Mouse (Mus musculus) kidney, adult 11 months (tissue): ENCODE results near the gene Tmem80.
A peak's percentile ranks its signal among the peaks of the same experiment; 100 is the strongest.

Experiments
- DNase-seq: peaks from one replicate; pipeline ENCODE4 v3.0.0; 2022

Tmem80 gene

GRCm38 (mm10) chr7:141326546-141327446 lies 743 bp upstream of the Tmem80 start:
- peak; percentile 41 for DNase-seq

GRCm38 (mm10) chr7:141328373-141328990 lies 943 bp downstream of the Tmem80 start:
- DNase-seq: no peak

GRCm38 (mm10) chr7:141330706-141331105 lies 3.2 kb downstream of the Tmem80 start:
- no peak for DNase-seq

DNA sequence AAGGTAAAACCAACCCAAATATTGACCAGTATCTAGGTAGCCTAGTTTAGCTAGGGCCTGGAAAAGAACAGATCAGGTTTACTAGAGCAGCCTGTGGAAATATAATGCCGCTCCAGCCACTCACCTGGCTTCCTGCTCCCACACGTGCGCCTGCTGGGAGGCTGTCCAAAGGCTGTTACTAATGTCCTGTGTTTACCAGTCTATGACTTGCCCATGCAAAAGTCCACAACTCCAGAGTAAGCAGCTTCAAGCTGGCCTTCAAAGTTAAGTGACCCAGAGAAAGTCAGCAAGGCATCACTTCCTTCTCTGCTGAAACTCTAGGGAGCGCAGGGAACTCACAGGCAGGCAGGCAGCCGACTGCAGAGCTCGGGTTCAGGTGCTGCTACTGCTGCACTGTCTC lies 4.5 kb downstream of the Tmem80 start:
- peak; percentile 94 for DNase-seq

GRCm38 (mm10) chr7:141335044-141335579 lies 7.6 kb downstream of the Tmem80 start:
- DNase-seq: no peak

- DNase-seq: no peak
These were observed 8.1 kb downstream of the Tmem80 start for GRCm38 (mm10) chr7:141335682-141336081.

- no peak for DNase-seq
These were observed 8.8 kb downstream of the Tmem80 start for GRCm38 (mm10) chr7:141336296-141336695.

DNA sequence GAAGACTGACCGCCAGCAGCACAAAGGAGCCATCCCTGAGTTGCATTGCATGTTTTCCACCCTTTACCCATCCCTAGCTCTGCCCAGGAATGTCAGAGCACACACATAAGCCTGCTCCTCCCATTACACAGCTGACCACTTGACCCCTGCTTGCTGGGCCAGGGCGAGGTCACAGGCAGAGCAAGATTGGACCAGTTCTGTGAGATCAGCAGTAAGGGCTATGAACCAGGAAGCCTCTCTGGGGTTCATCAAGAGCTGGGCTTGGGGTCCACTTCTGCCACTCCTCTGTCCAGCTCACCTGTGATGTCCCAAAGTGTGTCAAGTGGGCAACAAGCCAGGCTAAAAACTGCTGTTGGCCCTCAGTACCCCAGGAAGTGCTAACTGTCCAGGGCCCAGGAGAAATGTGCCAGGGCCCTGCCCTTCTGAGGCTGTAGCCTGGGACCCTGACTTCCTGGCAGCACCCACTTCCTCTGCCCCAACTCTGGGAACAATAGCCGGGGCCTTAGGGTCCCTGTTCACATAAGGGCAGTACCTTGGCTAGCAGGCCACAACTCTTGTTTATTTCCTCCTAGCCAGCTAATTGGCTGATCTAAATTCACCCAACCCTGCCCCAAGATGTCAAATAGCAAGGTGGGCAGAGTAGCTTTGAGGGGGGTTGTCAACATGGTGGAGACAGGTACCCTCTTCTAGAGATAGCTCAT lies 10.3 kb downstream of the Tmem80 start:
- peak; percentile 69 for DNase-seq

- peak; percentile 91 for DNase-seq
These were observed 11.1 kb downstream of the Tmem80 start, which contains the start of gene Eps8l2 for GRCm38 (mm10) chr7:141338576-141339131. Eps8l2 (plus strand) TSS chr7:141338880.

- DNase-seq: peak; percentile 42
These were observed 11.8 kb downstream of the Tmem80 start for GRCm38 (mm10) chr7:141339215-141339920.

GRCm38 (mm10) chr7:141340023-141340422 lies 12.5 kb downstream of the Tmem80 start:
- DNase-seq: peak; percentile 82

GRCm38 (mm10) chr7:141340476-141340875 lies 12.9 kb downstream of the Tmem80 start:
- peak; percentile 95 for DNase-seq

DNA sequence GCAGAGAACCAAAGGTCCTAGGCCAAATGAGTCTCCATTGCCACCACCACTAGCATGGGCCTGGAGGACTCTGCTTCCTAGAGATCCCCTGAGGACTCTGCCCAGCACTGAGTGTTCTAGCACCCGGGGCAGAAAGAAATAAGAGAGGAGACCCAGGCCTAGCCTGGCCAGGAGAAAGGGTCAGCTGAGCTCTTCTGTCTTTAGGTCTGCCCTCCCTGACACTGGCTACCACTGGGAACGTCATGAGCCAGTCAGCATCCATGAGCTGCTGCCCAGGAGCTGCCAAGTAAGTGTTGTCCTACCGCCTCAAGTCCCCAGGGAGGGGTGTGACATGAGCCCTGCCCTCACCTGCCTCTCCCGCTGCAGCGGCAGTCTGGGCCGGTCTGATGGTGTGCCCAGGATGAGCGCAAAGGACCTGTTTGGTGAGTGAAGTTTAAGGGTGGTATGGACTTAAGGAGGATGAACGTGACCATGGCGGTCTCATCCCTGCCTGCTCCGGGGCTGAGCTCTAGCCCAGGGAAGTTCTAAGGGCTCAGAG lies 14.2 kb downstream of the Tmem80 start:
- no peak for DNase-seq

DNA sequence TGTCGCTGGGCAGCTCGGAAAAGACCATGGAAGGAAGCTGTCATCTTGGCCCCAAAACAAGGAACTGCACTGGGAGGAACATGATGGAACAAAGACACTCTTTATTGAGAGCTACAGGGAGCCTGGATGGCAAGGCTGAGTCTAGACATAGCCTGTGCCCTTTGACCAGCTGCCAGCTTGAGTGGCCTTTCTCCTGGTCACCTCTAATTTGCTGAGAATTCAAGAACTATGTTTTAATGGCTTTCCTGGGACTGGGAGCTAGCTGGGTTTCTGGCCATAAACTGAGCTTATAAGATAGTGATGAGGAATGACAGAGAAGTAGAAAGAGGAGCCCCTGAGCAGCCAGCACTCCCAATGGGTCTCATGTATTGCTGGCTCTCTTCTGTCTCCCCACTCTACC lies 15.7 kb downstream of the Tmem80 start:
- peak; percentile 40 for DNase-seq

DNA sequence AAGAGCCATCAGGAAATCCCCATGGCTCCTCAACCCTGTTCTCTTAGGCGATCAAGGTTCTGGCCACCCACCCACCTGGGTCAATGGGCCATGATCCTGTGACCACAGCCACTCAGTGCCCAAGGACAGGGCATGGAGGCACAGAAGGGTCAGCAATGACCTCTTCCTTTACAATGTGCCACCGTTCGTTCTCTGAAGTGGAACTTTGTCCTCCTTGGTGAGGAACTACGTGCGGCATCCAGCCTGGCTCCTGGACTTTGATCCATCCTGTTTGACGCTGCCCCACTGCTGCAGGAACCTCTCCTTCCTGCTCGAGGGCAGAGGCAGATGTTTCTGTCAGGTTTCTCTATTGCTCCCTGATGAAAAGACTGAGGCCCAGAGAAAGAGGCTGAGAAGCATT lies 16.2 kb downstream of the Tmem80 start:
- peak; percentile 73 for DNase-seq

DNA sequence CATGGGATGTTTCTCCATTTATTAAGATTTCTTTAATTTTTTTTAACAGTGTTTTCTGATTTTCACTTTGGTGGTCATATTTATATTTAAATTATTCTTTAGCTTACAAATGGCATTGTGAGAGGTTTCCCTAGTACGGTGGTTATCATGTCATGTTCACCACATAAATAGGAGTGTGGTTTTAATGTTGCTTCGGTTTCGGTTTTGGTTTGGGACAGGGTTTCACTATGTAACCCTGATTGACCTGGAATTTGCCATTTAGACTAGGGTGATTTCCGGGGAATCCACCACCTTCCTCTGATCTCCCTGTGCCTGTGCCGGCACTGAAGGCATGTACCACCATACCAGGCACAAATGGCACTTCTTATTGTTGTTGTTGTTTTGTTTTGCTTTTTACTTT lies 17.2 kb downstream of the Tmem80 start:
- no peak for DNase-seq

DNA sequence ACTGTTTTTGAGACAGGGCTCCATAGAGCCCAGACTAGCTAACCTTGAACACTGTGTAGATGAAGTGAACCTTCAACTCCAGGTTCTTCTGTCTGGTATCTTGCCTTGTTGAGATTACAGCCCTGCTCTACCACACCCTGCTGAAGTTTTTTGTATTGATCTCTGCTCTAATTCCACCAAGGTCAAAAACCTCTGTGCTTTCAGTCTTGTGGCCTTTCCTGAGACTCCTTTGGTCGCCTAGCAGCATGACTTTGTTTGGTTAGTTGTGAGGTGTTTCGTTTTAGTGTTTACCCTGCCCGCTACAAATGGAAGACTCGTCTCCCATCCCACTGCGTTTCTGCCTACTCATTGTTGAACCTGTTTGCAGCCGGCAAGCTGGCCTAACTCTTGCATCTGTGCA lies 23.5 kb downstream of the Tmem80 start:
- DNase-seq: no peak

- no peak for DNase-seq
These were observed 27.5 kb downstream of the Tmem80 start for GRCm38 (mm10) chr7:141355051-141355450.

GRCm38 (mm10) chr7:141355626-141356326 lies 28.2 kb downstream of the Tmem80 start:
- DNase-seq: no peak

- DNase-seq: no peak
These were observed 29.4 kb downstream of the Tmem80 start for GRCm38 (mm10) chr7:141356971-141357370.

DNA sequence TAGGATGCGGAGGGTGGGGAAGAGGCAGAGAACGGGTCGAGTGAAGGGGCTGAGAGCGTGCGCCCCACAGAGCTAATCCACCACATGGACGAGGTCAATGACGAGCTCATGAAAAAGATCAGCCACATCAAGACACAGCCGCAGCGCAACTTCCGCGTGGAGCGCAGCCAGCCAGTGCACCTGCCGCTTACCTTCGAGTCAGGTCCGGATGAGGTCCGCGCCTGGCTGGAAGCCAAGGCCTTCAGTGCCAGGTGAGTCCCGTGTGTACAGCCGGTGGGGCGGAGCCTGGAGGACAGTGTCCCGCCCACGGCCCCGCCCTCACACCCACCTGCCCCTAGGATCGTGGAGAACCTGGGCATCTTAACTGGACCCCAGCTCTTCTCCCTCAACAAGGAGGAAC lies 34.0 kb downstream of the Tmem80 start:
- peak; percentile 51 for DNase-seq
